In the genomic region with DNA sequence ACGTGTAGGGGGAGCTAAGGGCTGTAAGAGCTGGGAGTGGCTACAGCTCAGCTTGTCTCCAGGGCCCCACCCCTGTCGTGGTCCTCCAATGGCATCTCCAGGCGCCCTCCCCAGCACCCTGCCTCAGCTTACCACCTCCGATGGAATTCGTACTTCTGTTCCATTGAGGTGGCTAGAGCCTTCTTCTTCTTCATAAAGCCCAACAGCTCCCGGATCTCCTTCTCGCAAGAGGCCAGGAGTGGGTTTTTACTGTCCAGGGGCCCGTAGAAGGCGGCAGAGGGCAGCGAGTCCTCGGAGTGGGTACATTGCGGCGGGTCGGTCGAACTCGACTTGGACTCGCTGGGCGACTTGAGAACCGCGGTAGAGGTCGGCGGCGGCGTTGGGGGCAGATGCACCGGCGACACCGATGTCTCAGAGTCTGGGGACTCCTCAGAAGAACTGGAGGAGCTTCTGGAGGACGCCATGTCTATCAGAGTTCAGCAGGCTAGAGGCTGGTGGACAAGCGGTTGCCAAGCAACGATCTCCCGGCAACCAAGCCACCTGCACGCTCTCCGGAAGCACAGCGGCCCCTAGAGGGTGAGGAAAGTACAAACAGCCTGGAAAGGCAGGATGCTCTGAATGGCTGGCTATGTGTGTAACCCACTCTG, we compare ENCODE assay signal across 8 mouse cellular contexts. TPM values are rescaled to one million over a fixed set of nuclear protein-coding genes. Genes with fewer than 3 reads are reported as not detected.
A peak's percentile ranks its signal among the peaks of the same experiment; 100 is the strongest.
DNase-seq lines count a peak whose midpoint lies in the region; ATAC-seq and TF ChIP-seq lines count a peak whose summit lies in the region.

Cfap54 (minus strand) TSS at position 486 of the 647 bp plus-strand sequence.

- peak within 1 kb of the TSS; percentile 46 for H3K4me3 ChIP-seq in forebrain, embryonic 15.5 days
- peak within 1 kb of the TSS; percentile 65 for H3K4me3 ChIP-seq in liver, postnatal 0 days (ENCODE audit: low read depth, low read length)
- H3K4me3 ChIP-seq in neural tube, embryonic 14.5 days (ENCODE audit: low read depth, low read length): peak within 1 kb of the TSS; percentile 36
- H3K4me3 ChIP-seq in testis, adult 2 months (ENCODE audit: control insufficient read depth, low read depth, low read length): peak within 1 kb of the TSS; percentile 93

- WGBS in forebrain, embryonic 15.5 days: under 1% methylated on average over 34 of the region's 34 CpGs
- 3% methylated on average over 34 of the region's 34 CpGs for WGBS in liver, postnatal 0 days (ENCODE audit: insufficient replicate concordance)
- WGBS in neural tube, embryonic 14.5 days: under 1% methylated on average over 34 of the region's 34 CpGs

- peak; percentile 91 for DNase-seq in ES-CJ7 (ENCODE audit: low read depth, low spot score)
- DNase-seq in cerebellum, adult 11-12 months: peak; percentile 80
- DNase-seq in heart, postnatal 25 days (ENCODE audit: low spot score): peak; percentile 66
- peak; percentile 89 for DNase-seq in layer of hippocampus, adult 11-12 months (ENCODE audit: low spot score)
- DNase-seq in liver, postnatal 0 days: peak; percentile 94

- H3K9ac ChIP-seq in forebrain, embryonic 15.5 days (replicated peaks): peak within 1 kb of the TSS; percentile 40
- peak within 1 kb of the TSS; percentile 53 for H3K9ac ChIP-seq in liver, postnatal 0 days (replicated peaks)
- no peak within 1 kb of the TSS; the same call in 1 of the 2 replicates for H3K9ac ChIP-seq in neural tube, embryonic 14.5 days (replicated peaks; ENCODE audit: low read depth, low read length)

- TF ChIP-seq CTCF in liver, postnatal 0 days (IDR thresholded peaks at IDR 0.05; ENCODE audit: low read depth): peak; percentile 98
- TF ChIP-seq CTCF in testis, adult 2 months (IDR thresholded peaks at IDR 0.05; ENCODE audit: control insufficient read depth, insufficient read depth, insufficient replicate concordance, low read depth, low read length): peak; percentile 99

- no peak for TF ChIP-seq EP300 in liver, postnatal 0 days (IDR thresholded peaks at IDR 0.05; ENCODE audit: low read depth)

- peak within 1 kb of the TSS; percentile 55 for H3K4me2 ChIP-seq in forebrain, embryonic 15.5 days (replicated peaks)
- H3K4me2 ChIP-seq in liver, postnatal 0 days (ENCODE audit: low read depth, low read length): peak within 1 kb of the TSS; percentile 89
- peak within 1 kb of the TSS; percentile 53 for H3K4me2 ChIP-seq in neural tube, embryonic 14.5 days (ENCODE audit: low read depth, low read length)

- peak; percentile 76 for ATAC-seq in forebrain, embryonic 15.5 days (replicated peaks)
- peak; percentile 97 for ATAC-seq in liver, postnatal 0 days
- peak; percentile 91 for ATAC-seq in neural tube, embryonic 14.5 days (ENCODE audit: low read depth)

- peaks cover 34% of the 10 kb centered on the region for H3K4me1 ChIP-seq in forebrain, embryonic 15.5 days
- peaks cover 11% of the 10 kb centered on the region; the same call in 1 of the 2 replicates for H3K4me1 ChIP-seq in liver, postnatal 0 days (ENCODE audit: insufficient read depth)
- peaks cover 9% of the 10 kb centered on the region; the same call in 1 of the 2 replicates for H3K4me1 ChIP-seq in neural tube, embryonic 14.5 days (ENCODE audit: control insufficient read depth, insufficient read depth, low read length)
- H3K4me1 ChIP-seq in testis, adult 2 months (ENCODE audit: control insufficient read depth, insufficient read depth, low read length): peaks cover 2% of the 10 kb centered on the region

- H3K27me3 ChIP-seq in forebrain, embryonic 15.5 days: no peaks in the 10 kb centered on the region
- H3K27me3 ChIP-seq in liver, postnatal 0 days (ENCODE audit: insufficient read depth, low read length): no peaks in the 10 kb centered on the region
- H3K27me3 ChIP-seq in neural tube, embryonic 14.5 days (ENCODE audit: control insufficient read depth, insufficient read depth, low read length): no peaks in the 10 kb centered on the region
- no peaks in the 10 kb centered on the region for H3K27me3 ChIP-seq in testis, adult 2 months (ENCODE audit: control insufficient read depth, insufficient read depth, low read length)

- TF ChIP-seq POLR2A in testis, adult 2 months (IDR thresholded peaks at IDR 0.05; ENCODE audit: control insufficient read depth, low read depth, low read length): peak; percentile 67; the same call in 1 of the 2 replicates

- H3K36me3 ChIP-seq in forebrain, embryonic 15.5 days: no peaks in the 10 kb centered on the region
- H3K36me3 ChIP-seq in liver, postnatal 0 days (replicated peaks; ENCODE audit: insufficient read depth, low read length): no peaks in the 10 kb centered on the region
- no peaks in the 10 kb centered on the region for H3K36me3 ChIP-seq in neural tube, embryonic 14.5 days (ENCODE audit: control insufficient read depth, insufficient read depth, low read length)
- no peaks in the 10 kb centered on the region for H3K36me3 ChIP-seq in testis, adult 2 months (ENCODE audit: control insufficient read depth, insufficient read depth, low read length)

- no peak within 1 kb of the TSS for H3K27ac ChIP-seq in forebrain, embryonic 15.5 days (replicated peaks)
- H3K27ac ChIP-seq in liver, postnatal 0 days (ENCODE audit: low read depth): no peak within 1 kb of the TSS
- no peak within 1 kb of the TSS for H3K27ac ChIP-seq in neural tube, embryonic 14.5 days (ENCODE audit: low read depth, low read length)
- peak within 1 kb of the TSS; percentile 65 for H3K27ac ChIP-seq in testis, adult 2 months (ENCODE audit: control insufficient read depth, insufficient read depth, low read depth, low read length)

- intact Hi-C loops in heart, postnatal 25 days (cut with DNase I): no loop called here

- no peaks in the 10 kb centered on the region for H3K9me3 ChIP-seq in forebrain, embryonic 15.5 days
- H3K9me3 ChIP-seq in liver, postnatal 0 days (ENCODE audit: low read length): no peaks in the 10 kb centered on the region
- H3K9me3 ChIP-seq in neural tube, embryonic 14.5 days (ENCODE audit: control insufficient read depth, low read length): no peaks in the 10 kb centered on the region

RNA-seq across cellular contexts. Expression of gene Cfap54, which starts in this region (rescaled TPM):
- polyA plus RNA-seq in forebrain, embryonic 15.5 days (2015; fragmentation: Nextera tagmentation; extraction: Ambion mirVana): 2.2 and 2.3 TPM in 2 replicates
- under 1 TPM; 0.28 to 0.47 TPM for total RNA-seq in heart, postnatal 25 days (2021)
- 0.11 and 0.41 TPM in 2 replicates for polyA plus RNA-seq in liver, postnatal 0 days (2015; fragmentation: Nextera tagmentation; extraction: Ambion mirVana)
- 1.2 and 3.3 TPM in 2 replicates for polyA plus RNA-seq in neural tube, embryonic 14.5 days (2014; fragmentation: Nextera tagmentation; extraction: Ambion mirVana)
- polyA plus RNA-seq in testis, adult 2 months (2012; rRNA removed): 12.7 and 14.2 TPM in 2 replicates

Comparison
In these comparisons a context has a peak if more than half of its experiments do, and no peak if none do; other contexts are left out.
1. Peak in DNase-seq in heart, postnatal 25 days; RNA of the gene not detected or under 1 TPM.
2. Peak in DNase-seq, ATAC-seq, H3K4me3 ChIP-seq, H3K9ac ChIP-seq and H3K4me2 ChIP-seq in liver, postnatal 0 days; RNA of the gene not detected or under 1 TPM.
3. H3K4me3 ChIP-seq: peak in every context shown above with its lines; median percentile 93 in testis, adult 2 months; 65 in liver, postnatal 0 days; 46 in forebrain, embryonic 15.5 days; 36 in neural tube, embryonic 14.5 days.